Mouse (Mus musculus) activated CD4-positive, CD25-positive, alpha-beta regulatory T cell, adult 4 months (primary cell): ENCODE data around the gene Nostrin. TPM values are rescaled to one million over a fixed set of nuclear protein-coding genes. Genes with fewer than 3 reads are reported as not detected.

Experiments used
- ATAC-seq: one replicate; pipeline ENCODE4 v1.8.0; 2017
- polyA plus RNA-seq, 2 experiments: library from polyadenylated mRNA; unstranded; fragments of 100-300 nt; shearing (Covaris generic); gene quantifications; one replicate each; pipeline ENCODE4 v1.2.1; 2017

Gene Nostrin
- polyA plus RNA-seq, 2 experiments from 2014 or later = 0.27 to 0.34 TPM

GRCm38 (mm10) chr2:69129425-69130210, 6.0 kb upstream of the Nostrin start:
- no peak for ATAC-seq

GRCm38 (mm10) chr2:69132046-69132445, 3.6 kb upstream of the Nostrin start:
- no peak for ATAC-seq

- ATAC-seq = no peak
Measured at GRCm38 (mm10) chr2:69132488-69133040, 3.0 kb upstream of the Nostrin start.

GRCm38 (mm10) chr2:69134186-69134585, 1.4 kb upstream of the Nostrin start:
- no peak for ATAC-seq

GRCm38 (mm10) chr2:69134937-69135336, 663 bp upstream of the Nostrin start:
- no peak for ATAC-seq

- no peak for ATAC-seq
Measured at GRCm38 (mm10) chr2:69137406-69138084, 1.9 kb downstream of the Nostrin start.

GRCm38 (mm10) chr2:69138759-69139158, 3.2 kb downstream of the Nostrin start:
- ATAC-seq = no peak

GRCm38 (mm10) chr2:69140215-69140614, 4.6 kb downstream of the Nostrin start:
- ATAC-seq = no peak

GRCm38 (mm10) chr2:69140816-69141215, 5.2 kb downstream of the Nostrin start:
- ATAC-seq = no peak

GRCm38 (mm10) chr2:69148691-69149090, 13.1 kb downstream of the Nostrin start:
- ATAC-seq = no peak

- no peak for ATAC-seq
Measured at GRCm38 (mm10) chr2:69149154-69149553, 13.6 kb downstream of the Nostrin start.

GRCm38 (mm10) chr2:69150841-69151240, 15.2 kb downstream of the Nostrin start:
- ATAC-seq = no peak

- ATAC-seq = no peak
Measured at GRCm38 (mm10) chr2:69155861-69156260, 20.3 kb downstream of the Nostrin start.

GRCm38 (mm10) chr2:69156283-69156682, 20.7 kb downstream of the Nostrin start:
- ATAC-seq = no peak

GRCm38 (mm10) chr2:69158907-69159306, 23.3 kb downstream of the Nostrin start:
- ATAC-seq = no peak

GRCm38 (mm10) chr2:69170395-69171077, 34.9 kb downstream of the Nostrin start:
- no peak for ATAC-seq

- no peak for ATAC-seq
Measured at GRCm38 (mm10) chr2:69175296-69175695, 39.7 kb downstream of the Nostrin start.

GRCm38 (mm10) chr2:69179721-69180120, 44.1 kb downstream of the Nostrin start:
- no peak for ATAC-seq

GRCm38 (mm10) chr2:69187990-69188389, 52.4 kb downstream of the Nostrin start:
- no peak for ATAC-seq

- no peak for ATAC-seq
Measured at GRCm38 (mm10) chr2:69188732-69189131, 53.1 kb downstream of the Nostrin start.

- no peak for ATAC-seq
Measured at GRCm38 (mm10) chr2:69189222-69189621, 53.6 kb downstream of the Nostrin start.

GRCm38 (mm10) chr2:69191059-69191458, 55.5 kb downstream of the Nostrin start:
- ATAC-seq = no peak

GRCm38 (mm10) chr2:69193555-69193954, 58.0 kb downstream of the Nostrin start:
- no peak for ATAC-seq
